Mouse (Mus musculus): ENCODE data around the gene Mgat4a.

GRCm38 (mm10) chr1:37566754-37567153 is 25.9 kb upstream of the Mgat4a start:
- TF ChIP-seq CTCF (IDR thresholded peaks at IDR 0.05; ENCODE audit: low read depth) (no peak), EP300 (IDR thresholded peaks at IDR 0.05; ENCODE audit: low read depth) (no peak)
